ENCODE assay signal across 9 mouse cellular contexts in genomic region chr3:153501333-153501877, GRCm38 (mm10).
A peak's percentile ranks its signal among the peaks of the same experiment; 100 is the strongest.
DNase-seq lines count a peak whose midpoint lies in the region; ATAC-seq and TF ChIP-seq lines count a peak whose summit lies in the region.
"Had no signal": no experiment of that assay in that cellular context is flagged by ENCODE, and none has a peak within 500 bp of the region (broad histone marks: within the 10 kb centered on the region; RNA-seq: fewer than 3 reads in every experiment).

No protein-coding gene starts in this region.

- ATAC-seq in heart, embryonic 12.5 days (ENCODE audit: insufficient number of reproducible peaks, low FRiP score): no peak
- peak; percentile 46 for ATAC-seq in activated CD4-positive, CD25-positive, alpha-beta regulatory T cell, adult 4 months
- ATAC-seq in megakaryocyte-erythroid progenitor cell, adult 5-6 weeks (replicated peaks; ENCODE audit: low FRiP score, low TSS enrichment, poor library complexity, severe bottlenecking): peak; percentile 88

- H3K27ac ChIP-seq in heart, adult 2 months: no peak overlapping the region
- no peak overlapping the region for H3K27ac ChIP-seq in heart, embryonic 12.5 days (ENCODE audit: poor library complexity, severe bottlenecking)
- H3K27ac ChIP-seq: limb, embryonic 15.5 days had no signal

- H3K9ac ChIP-seq in heart, adult 2 months (ENCODE audit: low read depth, low read length): no peak overlapping the region
- H3K9ac ChIP-seq in heart, embryonic 12.5 days: no peak overlapping the region
- H3K9ac ChIP-seq: limb, embryonic 15.5 days had no signal

- no peak for TF ChIP-seq POLR2A in heart, adult 2 months (IDR thresholded peaks at IDR 0.05; ENCODE audit: insufficient read depth, low read depth, low read length)

- no peaks in the 10 kb centered on the region for H3K9me3 ChIP-seq in heart, embryonic 12.5 days (replicated peaks)
- H3K9me3 ChIP-seq: limb, embryonic 15.5 days had no signal

- intact Hi-C loops in heart, adult 2 months (cut with DNase I): loop anchor here (5.0 to 10.0 kb wide), 2 partner anchors 153 to 719 kb away; no protein-coding TSS in a partner anchor

- H3K4me2 ChIP-seq in heart, embryonic 12.5 days: no peak overlapping the region
- H3K4me2 ChIP-seq: limb, embryonic 15.5 days had no signal

- no peak for TF ChIP-seq EP300 in heart, adult 2 months (IDR thresholded peaks at IDR 0.05; ENCODE audit: insufficient read depth, low read depth, low read length)

- no peaks in the 10 kb centered on the region for H3K27me3 ChIP-seq in heart, adult 2 months (ENCODE audit: control insufficient read depth, insufficient read depth, low read length)
- no peaks in the 10 kb centered on the region for H3K27me3 ChIP-seq in heart, embryonic 12.5 days (replicated peaks)
- H3K27me3 ChIP-seq: limb, embryonic 15.5 days had no signal

- peak; percentile 12 to 45 for DNase-seq in heart, adult 2 months
- DNase-seq in cerebellum, postnatal 4 days (ENCODE audit: low spot score in 2 of 2): peak; percentile 72 to 81
- peak; percentile 33 to 71 for DNase-seq in gastrocnemius, postnatal 4 days (ENCODE audit: low spot score in 2 of 2)
- peak; percentile 60 to 71 for DNase-seq in layer of hippocampus, postnatal 36 days
- peak; percentile 35 to 78 for DNase-seq in spleen, postnatal 10 days (ENCODE audit: low spot score in 2 of 2)

- no peaks in the 10 kb centered on the region for H3K4me1 ChIP-seq in heart, adult 2 months (ENCODE audit: control insufficient read depth, insufficient read depth, low read length)
- H3K4me1 ChIP-seq in heart, embryonic 12.5 days (replicated peaks): no peaks in the 10 kb centered on the region
- H3K4me1 ChIP-seq: limb, embryonic 15.5 days had no signal

- no peaks in the 10 kb centered on the region for H3K36me3 ChIP-seq in heart, adult 2 months (ENCODE audit: control insufficient read depth, insufficient read depth, low read length)
- no peaks in the 10 kb centered on the region for H3K36me3 ChIP-seq in heart, embryonic 12.5 days
- H3K36me3 ChIP-seq: limb, embryonic 15.5 days had no signal

- WGBS in heart, adult 2 months: 61% methylated on average over 3 of the region's 3 CpGs
- WGBS in heart, embryonic 12.5 days: 59% methylated on average over 3 of the region's 3 CpGs

- H3K4me3 ChIP-seq in heart, adult 2 months: no peak overlapping the region
- H3K4me3 ChIP-seq in heart, embryonic 12.5 days: no peak overlapping the region
- H3K4me3 ChIP-seq: limb, embryonic 15.5 days had no signal

- TF ChIP-seq CTCF in heart, adult 2 months (IDR thresholded peaks at IDR 0.05): peak; percentile 70

- no peaks in the 10 kb centered on the region for H3K79me2 ChIP-seq in heart, adult 2 months (replicated peaks; ENCODE audit: control insufficient read depth, insufficient read depth, low read length)
